Mouse (Mus musculus): Measurements from ENCODE around the gene Atl1. TPM values are rescaled to one million over a fixed set of nuclear protein-coding genes. Genes with fewer than 3 reads are reported as not detected.

Gene Atl1
- polyA plus RNA-seq, 1 experiment, result 0.50 TPM

GRCm38 (mm10) chr12:69871632-69872031, 20.8 kb upstream of the Atl1 start:
- TF ChIP-seq POLR2A (IDR thresholded peaks at IDR 0.05; ENCODE audit: borderline replicate concordance, control insufficient read depth, low read depth, low read length), result no peak
- TF ChIP-seq CTCF (IDR thresholded peaks at IDR 0.05; ENCODE audit: control insufficient read depth, insufficient read depth, low read length), result no peak
- no peaks in the 10 kb centered on the region; the same call in 1 of the 2 replicates for H3K4me1 ChIP-seq (ENCODE audit: control insufficient read depth, insufficient read depth, low read length)
- 76% methylated on average over 5 of the region's 5 CpGs for WGBS
- no peak overlapping the region for H3K27ac ChIP-seq (ENCODE audit: control insufficient read depth, insufficient read depth, low read depth, low read length, poor library complexity)
- H3K4me3 ChIP-seq (replicated peaks; ENCODE audit: control insufficient read depth, low read depth, low read length), result no peak overlapping the region

- TF ChIP-seq CTCF (IDR thresholded peaks at IDR 0.05; ENCODE audit: control insufficient read depth, insufficient read depth, low read length), result no peak
- TF ChIP-seq POLR2A (IDR thresholded peaks at IDR 0.05; ENCODE audit: borderline replicate concordance, control insufficient read depth, low read depth, low read length), result no peak
- WGBS, result 88% methylated on average over 9 of the region's 9 CpGs
- Histone ChIP-seq H3K27ac (ENCODE audit: control insufficient read depth, insufficient read depth, low read depth, low read length, poor library complexity) (no peak overlapping the region), H3K4me3 (replicated peaks; ENCODE audit: control insufficient read depth, low read depth, low read length) (no peak overlapping the region), H3K4me1 (ENCODE audit: control insufficient read depth, insufficient read depth, low read length) (no peaks in the 10 kb centered on the region; the same call in 1 of the 2 replicates)
Observed at GRCm38 (mm10) chr12:69877842-69878363, 14.5 kb upstream of the Atl1 start.

GRCm38 (mm10) chr12:69879172-69879665, 13.2 kb upstream of the Atl1 start:
- no peak overlapping the region for H3K27ac ChIP-seq (ENCODE audit: control insufficient read depth, insufficient read depth, low read depth, low read length, poor library complexity)
- 88% methylated on average over 4 of the region's 4 CpGs for WGBS
- no peaks in the 10 kb centered on the region; the same call in none of the 2 replicates for H3K4me1 ChIP-seq (ENCODE audit: control insufficient read depth, insufficient read depth, low read length)

GRCm38 (mm10) chr12:69879739-69880138, 12.7 kb upstream of the Atl1 start:
- WGBS, result 87% methylated on average over 6 of the region's 6 CpGs
- TF ChIP-seq POLR2A (IDR thresholded peaks at IDR 0.05; ENCODE audit: borderline replicate concordance, control insufficient read depth, low read depth, low read length), result no peak
- no peak for TF ChIP-seq CTCF (IDR thresholded peaks at IDR 0.05; ENCODE audit: control insufficient read depth, insufficient read depth, low read length)
- Histone ChIP-seq H3K4me3 (replicated peaks; ENCODE audit: control insufficient read depth, low read depth, low read length) (no peak overlapping the region), H3K27ac (ENCODE audit: control insufficient read depth, insufficient read depth, low read depth, low read length, poor library complexity) (no peak overlapping the region), H3K4me1 (ENCODE audit: control insufficient read depth, insufficient read depth, low read length) (no peaks in the 10 kb centered on the region; the same call in none of the 2 replicates)

More at GRCm38 (mm10) chr12:69879172-69879665, 13.2 kb upstream of the Atl1 start:
- no peak overlapping the region for H3K4me3 ChIP-seq (replicated peaks; ENCODE audit: control insufficient read depth, low read depth, low read length)
- no peak for TF ChIP-seq CTCF (IDR thresholded peaks at IDR 0.05; ENCODE audit: control insufficient read depth, insufficient read depth, low read length)
- no peak for TF ChIP-seq POLR2A (IDR thresholded peaks at IDR 0.05; ENCODE audit: borderline replicate concordance, control insufficient read depth, low read depth, low read length)

- no peak for TF ChIP-seq POLR2A (IDR thresholded peaks at IDR 0.05; ENCODE audit: borderline replicate concordance, control insufficient read depth, low read depth, low read length)
- no peak for TF ChIP-seq CTCF (IDR thresholded peaks at IDR 0.05; ENCODE audit: control insufficient read depth, insufficient read depth, low read length)
- WGBS, result 90% methylated on average over 10 of the region's 10 CpGs
- Histone ChIP-seq H3K4me3 (replicated peaks; ENCODE audit: control insufficient read depth, low read depth, low read length) (no peak overlapping the region), H3K4me1 (ENCODE audit: control insufficient read depth, insufficient read depth, low read length) (no peaks in the 10 kb centered on the region; the same call in none of the 2 replicates), H3K27ac (ENCODE audit: control insufficient read depth, insufficient read depth, low read depth, low read length, poor library complexity) (no peak overlapping the region)
Observed at GRCm38 (mm10) chr12:69881198-69881905, 11.1 kb upstream of the Atl1 start.

GRCm38 (mm10) chr12:69884053-69884452, 8.4 kb upstream of the Atl1 start:
- TF ChIP-seq CTCF (IDR thresholded peaks at IDR 0.05; ENCODE audit: control insufficient read depth, insufficient read depth, low read length) (no peak), POLR2A (IDR thresholded peaks at IDR 0.05; ENCODE audit: borderline replicate concordance, control insufficient read depth, low read depth, low read length) (no peak)
- Histone ChIP-seq H3K4me1 (ENCODE audit: control insufficient read depth, insufficient read depth, low read length) (no peaks in the 10 kb centered on the region; the same call in none of the 2 replicates), H3K27ac (ENCODE audit: control insufficient read depth, insufficient read depth, low read depth, low read length, poor library complexity) (no peak overlapping the region), H3K4me3 (replicated peaks; ENCODE audit: control insufficient read depth, low read depth, low read length) (no peak overlapping the region)
- WGBS, result 88% methylated on average over 5 of the region's 5 CpGs

GRCm38 (mm10) chr12:69885170-69885923, 7.1 kb upstream of the Atl1 start:
- Histone ChIP-seq H3K27ac (ENCODE audit: control insufficient read depth, insufficient read depth, low read depth, low read length, poor library complexity) (no peak overlapping the region), H3K4me3 (replicated peaks; ENCODE audit: control insufficient read depth, low read depth, low read length) (no peak overlapping the region), H3K4me1 (ENCODE audit: control insufficient read depth, insufficient read depth, low read length) (peaks cover 1% of the 10 kb centered on the region)
- TF ChIP-seq POLR2A (IDR thresholded peaks at IDR 0.05; ENCODE audit: borderline replicate concordance, control insufficient read depth, low read depth, low read length) (no peak), CTCF (IDR thresholded peaks at IDR 0.05; ENCODE audit: control insufficient read depth, insufficient read depth, low read length) (no peak)
- 72% methylated on average over 5 of the region's 5 CpGs for WGBS

- H3K4me3 ChIP-seq (replicated peaks; ENCODE audit: control insufficient read depth, low read depth, low read length), result no peak overlapping the region
- TF ChIP-seq CTCF (IDR thresholded peaks at IDR 0.05; ENCODE audit: control insufficient read depth, insufficient read depth, low read length) (no peak), POLR2A (IDR thresholded peaks at IDR 0.05; ENCODE audit: borderline replicate concordance, control insufficient read depth, low read depth, low read length) (no peak)
- no peak overlapping the region for H3K27ac ChIP-seq (ENCODE audit: control insufficient read depth, insufficient read depth, low read depth, low read length, poor library complexity)
- 69% methylated on average over 6 of the region's 6 CpGs for WGBS
- peaks cover 2% of the 10 kb centered on the region for H3K4me1 ChIP-seq (ENCODE audit: control insufficient read depth, insufficient read depth, low read length)
Observed at GRCm38 (mm10) chr12:69887776-69888175, 4.6 kb upstream of the Atl1 start.

Measured in bone marrow, adult 2 months (tissue).